Mouse (Mus musculus): ENCODE data around the gene Aicda. TPM values are rescaled to one million over a fixed set of nuclear protein-coding genes. Genes with fewer than 3 reads are reported as not detected.
"Not testable (repeated sequence)": the region's sequence is repeated elsewhere in the genome, so short reads cannot be mapped to it uniquely, and the experiment has no call there.

The Aicda gene
- polyA plus RNA-seq, 1 experiment from 2014 or later, result not detected

GRCm38 (mm10) chr6:122522595-122522994, 31.0 kb upstream of the Aicda start:
- no peaks in the 10 kb centered on the region for H3K4me1 ChIP-seq (replicated peaks; ENCODE audit: control insufficient read depth, insufficient read depth, low read length)
- H3K27me3 ChIP-seq (ENCODE audit: control insufficient read depth, insufficient read depth, low read length), result no peaks in the 10 kb centered on the region
- 78% methylated on average over 9 of the region's 9 CpGs for WGBS
- H3K9ac ChIP-seq (ENCODE audit: low read depth, low read length), result no peak overlapping the region
- no peak overlapping the region for H3K4me2 ChIP-seq (replicated peaks; ENCODE audit: low read depth, low read length)
- ATAC-seq (ENCODE audit: low FRiP score) (peak; percentile 71; the same call in 1 of the 2 replicates), DNase-seq (ENCODE audit: low spot score) (peak; percentile 41)
- no peaks in the 10 kb centered on the region for H3K9me3 ChIP-seq (ENCODE audit: control insufficient read depth, low read length)
- no peaks in the 10 kb centered on the region for H3K36me3 ChIP-seq (ENCODE audit: control insufficient read depth, insufficient read depth, low read length)
- H3K4me3 ChIP-seq (ENCODE audit: low read depth, low read length), result no peak overlapping the region
- no peak overlapping the region for H3K27ac ChIP-seq (ENCODE audit: low read depth, low read length)

- no peaks in the 10 kb centered on the region for H3K36me3 ChIP-seq (ENCODE audit: control insufficient read depth, insufficient read depth, low read length)
- no peaks in the 10 kb centered on the region for H3K27me3 ChIP-seq (ENCODE audit: control insufficient read depth, insufficient read depth, low read length)
- 85% methylated on average over 8 of the region's 8 CpGs for WGBS
- H3K9ac ChIP-seq (ENCODE audit: low read depth, low read length), result no peak overlapping the region
- H3K4me3 ChIP-seq (ENCODE audit: low read depth, low read length), result no peak overlapping the region
- H3K27ac ChIP-seq (ENCODE audit: low read depth, low read length), result no peak overlapping the region
- H3K9me3 ChIP-seq (ENCODE audit: control insufficient read depth, low read length), result no peaks in the 10 kb centered on the region
- no peak overlapping the region for H3K4me2 ChIP-seq (replicated peaks; ENCODE audit: low read depth, low read length)
- DNase-seq (ENCODE audit: low spot score) (no peak), ATAC-seq (ENCODE audit: low FRiP score) (no peak)
- H3K4me1 ChIP-seq (replicated peaks; ENCODE audit: control insufficient read depth, insufficient read depth, low read length), result no peaks in the 10 kb centered on the region
These were observed 30.3 kb upstream of the Aicda start for GRCm38 (mm10) chr6:122523289-122523688.

GRCm38 (mm10) chr6:122527596-122527995, 26.0 kb upstream of the Aicda start:
- no peak for ATAC-seq (ENCODE audit: low FRiP score)
- no peaks in the 10 kb centered on the region for H3K9me3 ChIP-seq (ENCODE audit: control insufficient read depth, low read length)
- WGBS, result 53% methylated on average over 12 of the region's 12 CpGs

GRCm38 (mm10) chr6:122528136-122528535, 25.5 kb upstream of the Aicda start:
- H3K4me3 ChIP-seq (ENCODE audit: low read depth, low read length), result no peak overlapping the region
- H3K27me3 ChIP-seq (ENCODE audit: control insufficient read depth, insufficient read depth, low read length), result no peaks in the 10 kb centered on the region
- ATAC-seq (ENCODE audit: low FRiP score), result no peak
- no peak overlapping the region for H3K27ac ChIP-seq (ENCODE audit: low read depth, low read length)
- no peak overlapping the region for H3K4me2 ChIP-seq (replicated peaks; ENCODE audit: low read depth, low read length)
- no peak overlapping the region for H3K9ac ChIP-seq (ENCODE audit: low read depth, low read length)
- H3K9me3 ChIP-seq (ENCODE audit: control insufficient read depth, low read length), result no peaks in the 10 kb centered on the region
- H3K36me3 ChIP-seq (ENCODE audit: control insufficient read depth, insufficient read depth, low read length), result no peaks in the 10 kb centered on the region
- H3K4me1 ChIP-seq (replicated peaks; ENCODE audit: control insufficient read depth, insufficient read depth, low read length), result no peaks in the 10 kb centered on the region
- 83% methylated on average over 11 of the region's 11 CpGs for WGBS
- no peak for DNase-seq (ENCODE audit: low spot score)

More at GRCm38 (mm10) chr6:122527596-122527995, 26.0 kb upstream of the Aicda start:
- H3K9ac ChIP-seq (ENCODE audit: low read depth, low read length), result no peak overlapping the region
- H3K27me3 ChIP-seq (ENCODE audit: control insufficient read depth, insufficient read depth, low read length), result no peaks in the 10 kb centered on the region
- no peak overlapping the region for H3K4me3 ChIP-seq (ENCODE audit: low read depth, low read length)
- DNase-seq (ENCODE audit: low spot score), result no peak
- no peak overlapping the region for H3K4me2 ChIP-seq (replicated peaks; ENCODE audit: low read depth, low read length)
- H3K4me1 ChIP-seq (replicated peaks; ENCODE audit: control insufficient read depth, insufficient read depth, low read length), result no peaks in the 10 kb centered on the region
- H3K27ac ChIP-seq (ENCODE audit: low read depth, low read length), result no peak overlapping the region
- H3K36me3 ChIP-seq (ENCODE audit: control insufficient read depth, insufficient read depth, low read length), result no peaks in the 10 kb centered on the region

GRCm38 (mm10) chr6:122531466-122532174, 22.0 kb upstream of the Aicda start:
- Histone ChIP-seq H3K4me2 (replicated peaks; ENCODE audit: low read depth, low read length) (no peak overlapping the region), H3K4me3 (ENCODE audit: low read depth, low read length) (no peak overlapping the region), H3K9ac (ENCODE audit: low read depth, low read length) (no peak overlapping the region), H3K27ac (ENCODE audit: low read depth, low read length) (no peak overlapping the region), H3K9me3 (ENCODE audit: control insufficient read depth, low read length) (no peaks in the 10 kb centered on the region), H3K27me3 (ENCODE audit: control insufficient read depth, insufficient read depth, low read length) (no peaks in the 10 kb centered on the region), H3K36me3 (ENCODE audit: control insufficient read depth, insufficient read depth, low read length) (no peaks in the 10 kb centered on the region), H3K4me1 (replicated peaks; ENCODE audit: control insufficient read depth, insufficient read depth, low read length) (no peaks in the 10 kb centered on the region)
- 69% methylated on average over 8 of the region's 8 CpGs for WGBS
- ATAC-seq (ENCODE audit: low FRiP score), result no peak
- no peak for DNase-seq (ENCODE audit: low spot score)

GRCm38 (mm10) chr6:122532883-122533302, 20.7 kb upstream of the Aicda start:
- H3K27me3 ChIP-seq (ENCODE audit: control insufficient read depth, insufficient read depth, low read length), result no peaks in the 10 kb centered on the region
- H3K4me2 ChIP-seq (replicated peaks; ENCODE audit: low read depth, low read length), result 0 out of 2 replicates have a peak overlapping the region, but pooled peaks have one; percentile 19
- ATAC-seq (ENCODE audit: low FRiP score) (0 out of 2 replicates have a peak, but pooled peaks have one; percentile 49), DNase-seq (ENCODE audit: low spot score) (peak; percentile 33)
- WGBS, result 17% methylated on average over 4 of the region's 4 CpGs
- no peaks in the 10 kb centered on the region for H3K36me3 ChIP-seq (ENCODE audit: control insufficient read depth, insufficient read depth, low read length)
- no peaks in the 10 kb centered on the region for H3K4me1 ChIP-seq (replicated peaks; ENCODE audit: control insufficient read depth, insufficient read depth, low read length)
- no peak overlapping the region for H3K4me3 ChIP-seq (ENCODE audit: low read depth, low read length)
- H3K27ac ChIP-seq (ENCODE audit: low read depth, low read length), result no peak overlapping the region
- H3K9me3 ChIP-seq (ENCODE audit: control insufficient read depth, low read length), result no peaks in the 10 kb centered on the region
- H3K9ac ChIP-seq (ENCODE audit: low read depth, low read length), result no peak overlapping the region

GRCm38 (mm10) chr6:122534032-122534431, 19.6 kb upstream of the Aicda start:
- 31% methylated on average over 3 of the region's 3 CpGs for whole genome bisulfite sequencing
- H3K4me2 ChIP-seq (replicated peaks; ENCODE audit: low read depth, low read length), result no peak overlapping the region
- H3K4me3 ChIP-seq (ENCODE audit: low read depth, low read length), result no peak overlapping the region
- no peak overlapping the region for H3K27ac ChIP-seq (ENCODE audit: low read depth, low read length)
- no peaks in the 10 kb centered on the region for H3K4me1 ChIP-seq (replicated peaks; ENCODE audit: control insufficient read depth, insufficient read depth, low read length)
- H3K36me3 ChIP-seq (ENCODE audit: control insufficient read depth, insufficient read depth, low read length), result no peaks in the 10 kb centered on the region
- ATAC-seq (ENCODE audit: low FRiP score) (no peak), DNase-seq (ENCODE audit: low spot score) (no peak)
- H3K27me3 ChIP-seq (ENCODE audit: control insufficient read depth, insufficient read depth, low read length), result no peaks in the 10 kb centered on the region
- no peak overlapping the region for H3K9ac ChIP-seq (ENCODE audit: low read depth, low read length)
- no peaks in the 10 kb centered on the region for H3K9me3 ChIP-seq (ENCODE audit: control insufficient read depth, low read length)

- no peaks in the 10 kb centered on the region for H3K36me3 ChIP-seq (ENCODE audit: control insufficient read depth, insufficient read depth, low read length)
- no peak overlapping the region for H3K9ac ChIP-seq (ENCODE audit: low read depth, low read length)
- 78% methylated on average over 9 of the region's 9 CpGs for WGBS
- H3K4me1 ChIP-seq (replicated peaks; ENCODE audit: control insufficient read depth, insufficient read depth, low read length), result no peaks in the 10 kb centered on the region
- H3K4me2 ChIP-seq (replicated peaks; ENCODE audit: low read depth, low read length), result no peak overlapping the region
- ATAC-seq (ENCODE audit: low FRiP score) (no peak), DNase-seq (ENCODE audit: low spot score) (no peak)
- no peaks in the 10 kb centered on the region for H3K9me3 ChIP-seq (ENCODE audit: control insufficient read depth, low read length)
- no peak overlapping the region for H3K27ac ChIP-seq (ENCODE audit: low read depth, low read length)
- H3K4me3 ChIP-seq (ENCODE audit: low read depth, low read length), result no peak overlapping the region
- no peaks in the 10 kb centered on the region for H3K27me3 ChIP-seq (ENCODE audit: control insufficient read depth, insufficient read depth, low read length)
These were observed 14.0 kb upstream of the Aicda start for GRCm38 (mm10) chr6:122539564-122539963.

- not testable (repeated sequence) for H3K9me3 ChIP-seq (ENCODE audit: control insufficient read depth, low read length); H3K4me2 ChIP-seq (replicated peaks; ENCODE audit: low read depth, low read length); ATAC-seq (ENCODE audit: low FRiP score); H3K9ac ChIP-seq (ENCODE audit: low read depth, low read length); H3K27ac ChIP-seq (ENCODE audit: low read depth, low read length); H3K4me1 ChIP-seq (replicated peaks; ENCODE audit: control insufficient read depth, insufficient read depth, low read length); H3K27me3 ChIP-seq (ENCODE audit: control insufficient read depth, insufficient read depth, low read length); H3K4me3 ChIP-seq (ENCODE audit: low read depth, low read length); H3K36me3 ChIP-seq (ENCODE audit: control insufficient read depth, insufficient read depth, low read length); DNase-seq (ENCODE audit: low spot score)
- 79% methylated on average over 5 of the region's 5 CpGs for WGBS
These were observed 11.1 kb upstream of the Aicda start for GRCm38 (mm10) chr6:122542459-122542858.

All from hindbrain, embryonic 11.5 days (tissue).